Mouse (Mus musculus) forebrain, embryonic 14.5 days (tissue): ENCODE data around the gene Ip6k3. TPM values are rescaled to one million over a fixed set of nuclear protein-coding genes. Genes with fewer than 3 reads are reported as not detected.
A peak's percentile ranks its signal among the peaks of the same experiment; 100 is the strongest.

Experiments
- ATAC-seq: fragments of 200-750 bp; cut with Nextera tagmentation; 2 replicates; pipeline ENCODE4 v1.8.0; 2017; ENCODE audit warnings: mild to moderate bottlenecking, moderate library complexity
- DNase-seq: peaks from one replicate; pipeline ENCODE4 v3.0.0-alpha.2; 2015; ENCODE audit warnings: low spot score
- H3K27ac ChIP-seq: fragments of 300-500 bp; sonication (generic); 2 replicates; pipeline ENCODE4 v1.5.1; 2014; ENCODE audit warnings: low read depth, mild to moderate bottlenecking, control low read depth, low read length, moderate library complexity
- H3K27me3 ChIP-seq: fragments of 300-500 bp; sonication (generic); replicated peaks from 2 replicates; pipeline ENCODE4 v1.6.1; 2014; ENCODE audit warnings: low read length, control low read depth, mixed read lengths; ENCODE audit not compliant: control insufficient read depth, insufficient read depth
- H3K36me3 ChIP-seq: fragments of 300-500 bp; sonication (generic); 2 replicates; pipeline ENCODE4 v1.6.1; 2014; ENCODE audit warnings: low read length, control low read depth; ENCODE audit not compliant: control insufficient read depth, insufficient read depth
- H3K4me1 ChIP-seq: fragments of 300-500 bp; sonication (generic); 2 replicates; pipeline ENCODE4 v1.6.1; 2014; ENCODE audit warnings: antibody characterized with exemption, low read length, control low read depth; ENCODE audit not compliant: control insufficient read depth, insufficient read depth
- H3K4me2 ChIP-seq: fragments of 300-500 bp; sonication (generic); 2 replicates; pipeline ENCODE4 v1.6.1; 2014; ENCODE audit warnings: mild to moderate bottlenecking, control low read depth, low read length
- H3K4me3 ChIP-seq: fragments of 300-500 bp; sonication (generic); 2 replicates; pipeline ENCODE4 v1.5.1; 2014; ENCODE audit warnings: low read depth, low read length, control low read depth
- H3K9ac ChIP-seq: fragments of 300-500 bp; sonication (generic); 2 replicates; pipeline ENCODE4 v1.6.1; 2014; ENCODE audit warnings: mild to moderate bottlenecking, low read length, control low read depth, moderate library complexity
- H3K9me3 ChIP-seq: fragments of 300-500 bp; sonication (generic); replicated peaks from 2 replicates; pipeline ENCODE4 v1.6.1; 2016; ENCODE audit warnings: low read length, control low read depth, mixed read lengths; ENCODE audit not compliant: control insufficient read depth
- WGBS: fragments of 180-500 bp; shearing (Covaris S2); extraction: QIAGEN DNeasy Blood & Tissue Kit; methylation state at CpG from one replicate; pipeline ENCODE4 v1.1.7; 2014; 5-methylcytosine and 5-hydroxymethylcytosine counted together
- polyA plus RNA-seq: library from polyadenylated mRNA; unstranded; fragments of >200 nt; fragmentation: Nextera tagmentation; extraction: Ambion mirVana; gene quantifications from 2 replicates; pipeline ENCODE4 v1.2.1, GENCODE M21; 2014

Gene Ip6k3
- polyA plus RNA-seq, 1 experiment from 2014 or later: 0.28 TPM

DNA sequence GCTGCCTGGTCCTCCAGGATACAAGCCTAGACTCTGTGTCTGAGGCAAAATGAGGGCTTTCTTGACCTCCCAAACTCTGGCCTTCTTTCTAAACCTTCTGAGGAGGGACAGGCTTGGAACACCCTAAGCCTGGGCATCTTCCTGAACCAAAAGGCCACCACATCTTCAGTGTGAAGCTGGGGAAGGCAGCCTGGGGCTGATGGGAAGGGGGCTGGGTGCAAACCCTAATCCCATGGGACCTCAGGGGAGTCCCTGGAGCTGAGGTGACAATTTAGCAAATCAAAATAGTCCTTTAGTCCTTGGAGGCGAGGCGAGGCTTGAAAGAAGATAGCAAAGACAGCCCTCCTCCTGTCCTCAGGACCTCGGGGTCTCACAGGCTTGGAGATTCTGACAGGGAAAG lies 8.7 kb upstream of the Ip6k3 start:
- Histone ChIP-seq H3K36me3 (no peaks in the 10 kb centered on the region), H3K9ac (no peak overlapping the region; the same call in 1 of the 2 replicates), H3K27ac (no peak overlapping the region), H3K4me1 (peaks cover 9% of the 10 kb centered on the region; the same call in 1 of the 2 replicates), H3K4me2 (no peak overlapping the region), H3K4me3 (no peak overlapping the region), H3K27me3 (no peaks in the 10 kb centered on the region), H3K9me3 (no peaks in the 10 kb centered on the region)
- ATAC-seq: no peak
- WGBS: 81% methylated on average over 3 of the region's 3 CpGs
- DNase-seq: no peak

DNA sequence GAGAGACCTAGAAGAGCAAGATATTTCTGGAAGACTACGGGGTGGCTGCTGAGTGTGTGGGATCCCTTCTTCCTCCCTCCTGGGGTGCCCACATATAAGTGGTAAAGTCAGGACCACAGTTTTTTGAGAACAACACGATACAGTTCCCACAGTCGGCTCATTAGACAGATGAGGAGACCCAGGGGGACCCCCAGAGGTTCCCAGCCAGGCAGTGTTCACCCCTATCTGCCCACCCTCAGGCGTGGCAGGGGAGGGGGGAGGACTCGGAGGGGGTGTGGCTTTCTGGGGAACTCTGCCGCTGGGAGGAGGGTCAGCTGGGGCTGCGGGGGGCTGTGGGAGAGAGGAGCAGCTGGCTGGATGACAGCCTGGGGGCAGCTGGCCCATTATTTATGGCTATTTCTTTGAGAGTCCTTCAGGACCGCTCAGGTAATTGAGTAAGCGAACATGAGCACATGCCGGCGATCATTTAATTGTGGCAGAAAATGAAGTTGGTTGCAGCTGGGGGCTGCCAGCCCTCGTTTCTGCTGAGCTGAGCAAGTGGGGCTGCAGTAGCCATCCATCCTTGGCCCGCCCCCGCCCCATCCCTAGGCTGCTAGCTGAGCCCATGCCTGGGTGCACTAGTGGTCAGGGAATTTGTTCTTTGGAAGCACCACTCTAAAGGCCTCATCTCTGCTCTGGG lies 7.7 kb upstream of the Ip6k3 start:
- no peaks in the 10 kb centered on the region for H3K27me3 ChIP-seq
- no peak overlapping the region for H3K4me2 ChIP-seq
- H3K9me3 ChIP-seq: no peaks in the 10 kb centered on the region
- no peak overlapping the region for H3K27ac ChIP-seq
- H3K36me3 ChIP-seq: no peaks in the 10 kb centered on the region
- H3K4me3 ChIP-seq: no peak overlapping the region
- peak; percentile 50 for DNase-seq
- peaks cover 9% of the 10 kb centered on the region; the same call in 1 of the 2 replicates for H3K4me1 ChIP-seq
- peak; percentile 68 for ATAC-seq
- 20% methylated on average over 14 of the region's 14 CpGs for WGBS
- no peak overlapping the region for H3K9ac ChIP-seq

DNA sequence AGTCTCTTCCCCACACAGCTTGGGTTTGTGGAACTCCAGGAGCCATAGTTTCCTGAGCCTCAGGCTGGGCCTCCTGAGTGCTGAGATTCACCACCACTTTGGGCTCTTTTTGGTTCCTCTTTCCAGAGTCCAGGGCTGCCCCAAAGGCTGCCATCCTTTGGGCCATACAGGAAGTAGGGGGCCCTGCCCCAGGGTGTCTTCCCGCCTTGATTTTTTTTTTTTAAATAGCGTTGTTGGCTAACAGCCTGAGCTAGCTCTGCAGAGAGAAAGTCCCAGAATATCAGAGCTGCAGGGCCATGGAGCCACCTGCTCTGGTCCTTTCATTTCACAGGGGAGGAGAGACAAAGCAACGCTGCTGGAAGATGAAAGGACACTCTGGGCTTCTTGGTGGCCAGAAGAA lies 6.1 kb upstream of the Ip6k3 start:
- Histone ChIP-seq H3K9ac (no peak overlapping the region), H3K27me3 (no peaks in the 10 kb centered on the region), H3K36me3 (no peaks in the 10 kb centered on the region), H3K4me1 (peaks cover 9% of the 10 kb centered on the region; the same call in 1 of the 2 replicates), H3K4me2 (no peak overlapping the region), H3K27ac (no peak overlapping the region), H3K4me3 (no peak overlapping the region), H3K9me3 (no peaks in the 10 kb centered on the region)
- ATAC-seq (no peak), DNase-seq (no peak)
- 66% methylated on average over 3 of the region's 3 CpGs for WGBS

DNA sequence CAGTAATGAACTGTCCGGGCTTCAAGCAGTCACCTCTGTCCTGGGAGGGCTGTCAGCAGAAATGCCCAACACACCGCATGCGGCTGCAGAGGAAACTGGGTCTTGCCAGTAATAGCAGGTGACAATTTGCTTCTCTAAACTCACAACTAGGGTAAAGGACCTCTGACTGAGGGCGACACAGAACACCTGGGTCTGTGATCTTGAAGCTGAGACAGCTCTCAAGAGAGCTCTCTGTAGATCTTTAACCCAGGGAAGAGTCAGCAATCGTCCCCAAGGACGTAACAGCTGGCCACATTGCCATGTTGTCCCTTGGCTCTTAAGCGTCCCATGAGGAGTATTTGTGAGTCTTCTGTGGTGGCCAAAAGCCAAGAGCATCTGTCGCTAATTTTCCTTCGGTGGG lies 4.9 kb upstream of the Ip6k3 start:
- Histone ChIP-seq H3K27me3 (no peaks in the 10 kb centered on the region), H3K9me3 (no peaks in the 10 kb centered on the region), H3K27ac (no peak overlapping the region), H3K4me1 (peaks cover 9% of the 10 kb centered on the region; the same call in 1 of the 2 replicates), H3K36me3 (no peaks in the 10 kb centered on the region), H3K9ac (no peak overlapping the region), H3K4me2 (no peak overlapping the region), H3K4me3 (no peak overlapping the region)
- WGBS: 88% methylated on average over 9 of the region's 9 CpGs
- DNase-seq: no peak
- no peak for ATAC-seq

DNA sequence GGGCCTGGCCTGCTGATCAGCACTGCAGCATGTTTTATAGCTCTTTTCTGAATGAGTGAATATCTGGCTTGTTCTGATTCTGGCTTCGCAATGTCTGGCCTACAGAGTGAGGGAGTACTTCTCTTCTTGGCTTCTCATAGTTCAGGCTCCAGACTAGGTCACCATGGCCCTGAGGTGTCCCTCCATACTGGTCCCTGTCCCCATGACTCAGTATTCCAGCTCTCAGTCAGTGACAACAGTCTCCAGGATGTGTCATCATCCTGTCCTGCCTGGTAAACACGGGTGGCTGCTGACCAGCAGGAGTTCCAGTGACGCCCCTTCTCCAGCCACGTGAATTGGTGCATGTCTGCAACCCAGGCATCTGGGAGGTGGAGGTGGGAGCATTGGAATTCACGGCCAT lies 3.5 kb upstream of the Ip6k3 start:
- H3K9ac ChIP-seq: no peak overlapping the region
- no peak overlapping the region for H3K4me2 ChIP-seq
- ATAC-seq (no peak), DNase-seq (no peak)
- H3K27ac ChIP-seq: no peak overlapping the region
- no peak overlapping the region for H3K4me3 ChIP-seq
- no peaks in the 10 kb centered on the region for H3K27me3 ChIP-seq
- H3K36me3 ChIP-seq: no peaks in the 10 kb centered on the region
- 73% methylated on average over 5 of the region's 5 CpGs for WGBS
- H3K4me1 ChIP-seq: peaks cover 9% of the 10 kb centered on the region; the same call in 1 of the 2 replicates
- no peaks in the 10 kb centered on the region for H3K9me3 ChIP-seq

GRCm38 (mm10) chr17:27169952-27170695 lies 2.5 kb upstream of the Ip6k3 start:
- H3K4me3 ChIP-seq: no peak overlapping the region
- 81% methylated on average over 11 of the region's 11 CpGs for WGBS
- no peaks in the 10 kb centered on the region for H3K9me3 ChIP-seq
- no peak for ATAC-seq
- no peak overlapping the region for H3K9ac ChIP-seq
- H3K27ac ChIP-seq: no peak overlapping the region
- no peaks in the 10 kb centered on the region for H3K27me3 ChIP-seq
- no peaks in the 10 kb centered on the region for H3K36me3 ChIP-seq
- H3K4me1 ChIP-seq: peaks cover under 1% of the 10 kb centered on the region; the same call in 1 of the 2 replicates
- no peak for DNase-seq
- no peak overlapping the region for H3K4me2 ChIP-seq

GRCm38 (mm10) chr17:27168569-27168968 lies 974 bp upstream of the Ip6k3 start:
- Histone ChIP-seq H3K27ac (no peak overlapping the region), H3K4me2 (no peak overlapping the region), H3K36me3 (no peaks in the 10 kb centered on the region), H3K4me1 (no peaks in the 10 kb centered on the region), H3K9ac (no peak overlapping the region), H3K27me3 (no peaks in the 10 kb centered on the region), H3K4me3 (no peak overlapping the region), H3K9me3 (no peaks in the 10 kb centered on the region)
- 97% methylated on average over 4 of the region's 4 CpGs for WGBS
- DNase-seq (no peak), ATAC-seq (no peak)

- Histone ChIP-seq H3K27ac (no peak overlapping the region), H3K36me3 (no peaks in the 10 kb centered on the region), H3K9me3 (no peaks in the 10 kb centered on the region), H3K4me2 (no peak overlapping the region), H3K4me3 (no peak overlapping the region), H3K9ac (no peak overlapping the region), H3K4me1 (no peaks in the 10 kb centered on the region), H3K27me3 (no peaks in the 10 kb centered on the region)
- WGBS: 62% methylated on average over 6 of the region's 6 CpGs
- ATAC-seq (no peak), DNase-seq (no peak)
Observed at GRCm38 (mm10) chr17:27166901-27167300, 694 bp downstream of the Ip6k3 start.
